Mouse (Mus musculus) bone marrow, adult 2 months (tissue): ENCODE data around the gene Atp8a1.

ENCODE experiments used
- CTCF ChIP-seq: fragments of 200-500 bp; IDR thresholded peaks from 2 replicates; pipeline ENCODE4 v1.5.1; 2011; ENCODE audit warnings: low read length, control low read depth; ENCODE audit not compliant: control insufficient read depth, insufficient read depth
- POLR2A ChIP-seq: fragments of 200-500 bp; IDR thresholded peaks from 2 replicates; pipeline ENCODE4 v1.6.1; 2011; ENCODE audit warnings: low read depth, mild to moderate bottlenecking, control low read depth, low read length, borderline replicate concordance; ENCODE audit not compliant: control insufficient read depth

- TF ChIP-seq CTCF (no peak), POLR2A (no peak)
Observed at GRCm38 (mm10) chr5:67735771-67736170, 111.5 kb downstream of the Atp8a1 start.
